Mouse (Mus musculus): ENCODE data around the gene Ceacam14. TPM values are rescaled to one million over a fixed set of nuclear protein-coding genes. Genes with fewer than 3 reads are reported as not detected.

Ceacam14 gene
- not detected in 2 replicates for polyA plus RNA-seq (2014; fragmentation: Nextera tagmentation; extraction: Ambion mirVana)

DNA sequence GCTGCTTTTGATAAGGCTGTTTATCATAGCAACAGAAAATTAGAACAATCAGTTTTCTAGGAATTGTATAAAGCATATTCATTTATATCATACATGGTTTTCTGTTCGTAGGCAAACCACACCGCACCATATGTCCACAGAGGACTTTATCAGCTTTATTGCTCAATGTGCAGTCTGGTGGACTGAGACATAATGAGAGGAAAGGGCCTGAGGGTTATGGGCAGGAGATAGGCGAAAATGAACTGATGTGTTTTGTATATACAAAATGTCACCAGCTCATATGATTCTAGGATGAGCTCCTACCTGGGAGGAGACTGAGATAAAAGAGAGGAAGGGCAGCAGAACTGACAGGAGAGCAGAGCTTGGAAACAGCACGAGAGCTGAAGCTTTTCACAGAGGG lies at the start of gene Ceacam14:
Gene Ceacam14, plus strand, starts transcription at position 301 of the 400 bp plus-strand sequence.
- Histone ChIP-seq H3K36me3 (ENCODE audit: control insufficient read depth, insufficient read depth, low read length) (no peaks in the 10 kb centered on the region), H3K27ac (replicated peaks in 1 of 2; ENCODE audit: control insufficient read depth in 1 of 2, insufficient read depth in 1 of 2, low read depth in 2 of 2, low read length in 2 of 2) (no peak within 1 kb of the TSS), H3K9ac (ENCODE audit: low read length) (no peak within 1 kb of the TSS), H3K4me2 (ENCODE audit: low read length) (no peak within 1 kb of the TSS), H3K4me3 (ENCODE audit: control insufficient read depth in 1 of 2, insufficient read depth in 1 of 2, low read depth in 1 of 2, low read length in 2 of 2) (no peak within 1 kb of the TSS), H3K27me3 (ENCODE audit: control insufficient read depth, insufficient read depth, low read length) (no peaks in the 10 kb centered on the region), H3K4me1 (ENCODE audit: control insufficient read depth in 2 of 2, insufficient read depth in 2 of 2, low read length in 2 of 2) (no peaks in the 10 kb centered on the region), H3K9me3 (ENCODE audit: control insufficient read depth, low read length) (peaks cover 37% of the 10 kb centered on the region)
- no peak for ATAC-seq (ENCODE audit: insufficient number of reproducible peaks, insufficient read depth, low FRiP score, low read depth)
- 56% methylated on average over 4 of the region's 4 CpGs for WGBS

Other genes with a start within 250 kb of the Ceacam14 start
- gene Ceacam5, start 99.4 kb upstream of the Ceacam14 start, polyA plus RNA-seq (2014; fragmentation: Nextera tagmentation; extraction: Ambion mirVana), result not detected in 2 replicates
- gene Gm5155, start 59.1 kb downstream of the Ceacam14 start, polyA plus RNA-seq (2014; fragmentation: Nextera tagmentation; extraction: Ambion mirVana), result not detected in 2 replicates
- gene Ceacam11, start 159.5 kb downstream of the Ceacam14 start, polyA plus RNA-seq (2014; fragmentation: Nextera tagmentation; extraction: Ambion mirVana), result not detected in 2 replicates
- gene Ceacam13, start 197.3 kb downstream of the Ceacam14 start, polyA plus RNA-seq (2014; fragmentation: Nextera tagmentation; extraction: Ambion mirVana), result not detected in 2 replicates